ENCODE assay signal across 10 mouse cellular contexts in the genomic region with DNA sequence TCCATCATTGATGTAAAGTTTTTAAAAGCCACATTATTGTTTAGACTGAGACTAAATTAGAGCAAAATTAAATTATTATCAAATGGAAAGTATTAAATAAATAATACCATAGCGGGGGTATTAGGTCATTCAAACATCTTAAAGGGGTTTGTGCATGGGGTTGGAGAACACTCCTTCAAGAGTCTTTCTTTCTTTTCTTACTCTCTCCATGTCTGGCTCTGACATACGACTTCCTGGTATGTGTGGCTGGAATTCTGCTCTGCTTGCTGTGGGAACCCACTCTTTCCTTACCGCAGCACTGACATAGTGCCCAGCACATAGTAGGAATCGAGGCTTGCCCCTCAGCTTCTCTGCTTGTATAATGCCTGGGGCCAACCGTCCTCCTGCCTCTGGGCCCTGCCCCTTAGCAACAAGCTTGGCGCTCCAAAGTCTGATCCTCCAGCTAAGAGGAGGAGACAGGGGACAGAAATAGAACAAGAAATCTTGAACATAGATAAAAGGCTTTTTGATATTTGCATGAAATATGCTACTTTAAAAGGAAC. TPM values are rescaled to one million over a fixed set of nuclear protein-coding genes. Genes with fewer than 3 reads are reported as not detected.
DNase-seq lines count a peak whose midpoint lies in the region; ATAC-seq and TF ChIP-seq lines count a peak whose summit lies in the region.
"Had no signal": no experiment of that assay in that cellular context is flagged by ENCODE, and none has a peak within 500 bp of the region (broad histone marks: within the 10 kb centered on the region; RNA-seq: fewer than 3 reads in every experiment).

No protein-coding gene starts in this region.

- no peak overlapping the region for H3K4me3 ChIP-seq in limb, embryonic 12.5 days (replicated peaks)
- H3K4me3 ChIP-seq in limb, embryonic 10.5 days, result no peak overlapping the region
- H3K4me3 ChIP-seq in embryonic fibroblast, embryonic 13.5 days (ENCODE audit: insufficient read depth, low read length), result no peak overlapping the region
- H3K4me3 ChIP-seq in heart, embryonic 13.5 days, result no peak overlapping the region
- H3K4me3 ChIP-seq in limb, embryonic 14.5 days (replicated peaks; ENCODE audit: low read length), result no peak overlapping the region

- no peak for ATAC-seq in limb, embryonic 12.5 days (ENCODE audit: insufficient number of reproducible peaks, insufficient read depth, low FRiP score, low TSS enrichment, low read depth)
- no peak for ATAC-seq in heart, embryonic 13.5 days (ENCODE audit: extremely low read depth, insufficient number of reproducible peaks, low FRiP score, low TSS enrichment)
- ATAC-seq in limb, embryonic 14.5 days (ENCODE audit: low FRiP score, low read depth), result no peak; the same call in 1 of the 2 replicates

- H3K4me2 ChIP-seq in limb, embryonic 12.5 days, result no peak overlapping the region
- H3K4me2 ChIP-seq in heart, embryonic 13.5 days, result peak overlapping the region; percentile 41
- H3K4me2 ChIP-seq in limb, embryonic 14.5 days (replicated peaks; ENCODE audit: low read depth, low read length, severe bottlenecking), result no peak overlapping the region

- DNase-seq in limb, embryonic 10.5 days (ENCODE audit: low spot score), result no peak
- no peak for DNase-seq in limb, embryonic 14.5 days (ENCODE audit: low spot score)
- DNase-seq in ovary, postnatal 36 days (ENCODE audit: low spot score), result no peak
- DNase-seq in spleen, postnatal 14 days (ENCODE audit: low spot score in 2 of 2), result no peak
- no peak for DNase-seq in T-cell, adult 2 months (ENCODE audit: low spot score)
- DNase-seq: cerebellum, adult 8-10 months had no signal

- H3K4me1 ChIP-seq in limb, embryonic 12.5 days (replicated peaks), result peaks cover 25% of the 10 kb centered on the region
- peaks cover 17% of the 10 kb centered on the region for H3K4me1 ChIP-seq in limb, embryonic 10.5 days
- H3K4me1 ChIP-seq in embryonic fibroblast, embryonic 13.5 days (ENCODE audit: control insufficient read depth, insufficient read depth, low read length), result peaks cover 8% of the 10 kb centered on the region
- H3K4me1 ChIP-seq in heart, embryonic 13.5 days, result peaks cover 30% of the 10 kb centered on the region
- peaks cover 12% of the 10 kb centered on the region for H3K4me1 ChIP-seq in limb, embryonic 14.5 days (ENCODE audit: control insufficient read depth, insufficient read depth, low read length)

- no peak overlapping the region for H3K9ac ChIP-seq in limb, embryonic 12.5 days (replicated peaks)
- H3K9ac ChIP-seq in heart, embryonic 13.5 days, result no peak overlapping the region
- no peak overlapping the region for H3K9ac ChIP-seq in limb, embryonic 14.5 days (ENCODE audit: low read depth, low read length, severe bottlenecking)

- H3K27ac ChIP-seq in limb, embryonic 12.5 days, result 0 out of 2 replicates have a peak overlapping the region, but pooled peaks have one; percentile 53
- no peak overlapping the region for H3K27ac ChIP-seq in limb, embryonic 10.5 days
- peak overlapping the region; percentile 26 for H3K27ac ChIP-seq in embryonic fibroblast, embryonic 13.5 days (ENCODE audit: insufficient read depth, low read length)
- H3K27ac ChIP-seq in heart, embryonic 13.5 days (replicated peaks), result peak overlapping the region; percentile 85
- 0 out of 2 replicates have a peak overlapping the region, but pooled peaks have one; percentile 43 for H3K27ac ChIP-seq in limb, embryonic 14.5 days (replicated peaks; ENCODE audit: low read depth, low read length)

- no peaks in the 10 kb centered on the region for H3K27me3 ChIP-seq in limb, embryonic 12.5 days
- H3K27me3 ChIP-seq in limb, embryonic 10.5 days (ENCODE audit: low read depth, poor library complexity, severe bottlenecking), result no peaks in the 10 kb centered on the region
- H3K27me3 ChIP-seq in heart, embryonic 13.5 days (replicated peaks), result no peaks in the 10 kb centered on the region
- H3K27me3 ChIP-seq in limb, embryonic 14.5 days (ENCODE audit: control insufficient read depth, insufficient read depth, low read length), result no peaks in the 10 kb centered on the region

- TF ChIP-seq CTCF in embryonic fibroblast, embryonic 13.5 days (IDR thresholded peaks at IDR 0.05; ENCODE audit: borderline replicate concordance, insufficient read depth, low read length), result no peak

- TF ChIP-seq POLR2A in embryonic fibroblast, embryonic 13.5 days (IDR thresholded peaks at IDR 0.05; ENCODE audit: low read depth, low read length), result no peak
- no peak for TF ChIP-seq POLR2A in limb, embryonic 14.5 days (IDR thresholded peaks at IDR 0.05; ENCODE audit: borderline replicate concordance, extremely low read depth, insufficient read depth, insufficient read length)

- 66% methylated on average over 6 of the region's 6 CpGs for WGBS in limb, embryonic 12.5 days
- 78% methylated on average over 6 of the region's 6 CpGs for WGBS in limb, embryonic 10.5 days
- 23% methylated on average over 6 of the region's 6 CpGs for WGBS in heart, embryonic 13.5 days
- 52% methylated on average over 6 of the region's 6 CpGs for WGBS in limb, embryonic 14.5 days

- no peaks in the 10 kb centered on the region for H3K36me3 ChIP-seq in limb, embryonic 12.5 days
- H3K36me3 ChIP-seq in limb, embryonic 10.5 days, result no peaks in the 10 kb centered on the region
- H3K36me3 ChIP-seq in heart, embryonic 13.5 days, result no peaks in the 10 kb centered on the region
- H3K36me3 ChIP-seq in limb, embryonic 14.5 days (ENCODE audit: control insufficient read depth, insufficient read depth, low read length), result no peaks in the 10 kb centered on the region
- H3K36me3 ChIP-seq: G1E had no signal

- H3K9me3 ChIP-seq in limb, embryonic 12.5 days, result no peaks in the 10 kb centered on the region
- no peaks in the 10 kb centered on the region for H3K9me3 ChIP-seq in limb, embryonic 10.5 days (replicated peaks)
- H3K9me3 ChIP-seq in heart, embryonic 13.5 days, result no peaks in the 10 kb centered on the region
- H3K9me3 ChIP-seq in limb, embryonic 14.5 days (ENCODE audit: control insufficient read depth, low read length), result no peaks in the 10 kb centered on the region

RNA-seq across cellular contexts. Expression of a gene that starts 40.0 kb away (rescaled TPM):
- polyA plus RNA-seq in limb, embryonic 12.5 days (2016; fragmentation: Nextera tagmentation; extraction: Ambion mirVana), result 45.2 and 48.0 TPM in 2 replicates
- 21.7 and 32.9 TPM in 2 replicates for polyA plus RNA-seq in limb, embryonic 10.5 days (2016; fragmentation: Nextera tagmentation; extraction: Ambion mirVana)
- 80.2 and 101 TPM in 2 replicates for polyA plus RNA-seq in embryonic fibroblast, embryonic 13.5 days (2011; ENCODE audit: insufficient read length, low read depth, missing spikeins)
- 17.9 and 19.6 TPM in 2 replicates for polyA plus RNA-seq in heart, embryonic 13.5 days (2015; fragmentation: Nextera tagmentation; extraction: Ambion mirVana)
- 14.1 and 15.2 TPM in 2 replicates for polyA plus RNA-seq in limb, embryonic 14.5 days (2012; rRNA removed)
- polyA plus RNA-seq in limb, embryonic 14.5 days (2014; fragmentation: Nextera tagmentation; extraction: Ambion mirVana), result 41.0 and 45.3 TPM in 2 replicates
- polyA plus RNA-seq: G1E had no signal
